Comparison of ENCODE assay signal across 8 mouse cellular contexts in genomic region chr17:7945117-7946052, GRCm38 (mm10). TPM values are rescaled to one million over a fixed set of nuclear protein-coding genes. Genes with fewer than 3 reads are reported as not detected.
DNase-seq lines count a peak whose midpoint lies in the region; ATAC-seq lines count a peak whose summit lies in the region.
"Not testable (repeated sequence)": the region's sequence is repeated elsewhere in the genome, so short reads cannot be mapped to it uniquely, and the experiment has no call there.

Rsph3a (plus strand) TSS chr17:7945614.

- H3K9me3 ChIP-seq in embryonic facial prominence, embryonic 10.5 days; intestine, embryonic 16.5 days (ENCODE audit: control insufficient read depth, low read length); midbrain, embryonic 10.5 days (replicated peaks): not testable (repeated sequence)

- peak within 1 kb of the TSS; percentile 64 for H3K9ac ChIP-seq in intestine, embryonic 16.5 days (ENCODE audit: low read depth, low read length)

- H3K36me3 ChIP-seq in embryonic facial prominence, embryonic 10.5 days (replicated peaks); intestine, embryonic 16.5 days (ENCODE audit: control insufficient read depth, insufficient read depth, low read length); midbrain, embryonic 10.5 days: not testable (repeated sequence)

- 4% methylated on average over 58 of the region's 58 CpGs for WGBS in embryonic facial prominence, embryonic 10.5 days
- 2% methylated on average over 58 of the region's 58 CpGs for WGBS in intestine, embryonic 16.5 days
- WGBS in midbrain, embryonic 10.5 days, result 4% methylated on average over 58 of the region's 58 CpGs

- peak within 1 kb of the TSS; percentile 85 for H3K27ac ChIP-seq in embryonic facial prominence, embryonic 10.5 days (replicated peaks)
- peak within 1 kb of the TSS; percentile 85 for H3K27ac ChIP-seq in intestine, embryonic 16.5 days (ENCODE audit: low read length)
- H3K27ac ChIP-seq in midbrain, embryonic 10.5 days (replicated peaks), result peak within 1 kb of the TSS; percentile 87

- H3K4me2 ChIP-seq in intestine, embryonic 16.5 days (ENCODE audit: low read depth, low read length), result peak within 1 kb of the TSS; percentile 66

- peak; percentile 91 for DNase-seq in adrenal gland, postnatal 10 days
- peak; percentile 95 for DNase-seq in embryonic facial prominence, embryonic 10.5 days (ENCODE audit: low spot score)
- DNase-seq in gonadal fat pad, adult 2 months (ENCODE audit: low read depth), result not testable (repeated sequence)
- peak; percentile 82 to 86 for DNase-seq in left cerebral cortex, postnatal 36 days (ENCODE audit: low spot score in 2 of 2)
- peak; percentile 93 for DNase-seq in midbrain, embryonic 10.5 days (ENCODE audit: low spot score)
- peak; percentile 77 to 82 for DNase-seq in right cerebral cortex, postnatal 36 days (ENCODE audit: low spot score in 2 of 2)
- peak; percentile 84 to 86 for DNase-seq in urinary bladder, postnatal 4 days (ENCODE audit: low spot score in 2 of 2)

- not testable (repeated sequence) for H3K4me1 ChIP-seq in embryonic facial prominence, embryonic 10.5 days; intestine, embryonic 16.5 days (ENCODE audit: control insufficient read depth, insufficient read depth, low read length); midbrain, embryonic 10.5 days

- H3K27me3 ChIP-seq in embryonic facial prominence, embryonic 10.5 days (replicated peaks; ENCODE audit: low read depth, poor library complexity, severe bottlenecking); intestine, embryonic 16.5 days (replicated peaks; ENCODE audit: control insufficient read depth, insufficient read depth, low read length); midbrain, embryonic 10.5 days (ENCODE audit: low read depth, poor library complexity, severe bottlenecking): not testable (repeated sequence)

- peak within 1 kb of the TSS; percentile 66 for H3K4me3 ChIP-seq in embryonic facial prominence, embryonic 10.5 days
- peak within 1 kb of the TSS; percentile 51 for H3K4me3 ChIP-seq in intestine, embryonic 16.5 days (ENCODE audit: low read length)
- peak within 1 kb of the TSS; percentile 63 for H3K4me3 ChIP-seq in midbrain, embryonic 10.5 days

- ATAC-seq in intestine, embryonic 16.5 days, result peak; percentile 99

- intact Hi-C loops in left cerebral cortex, postnatal 36 days (cut with DNase I), result not testable (repeated sequence)

RNA-seq across cellular contexts. Expression of gene Rsph3a, which starts in this region (rescaled TPM):
- total RNA-seq in adrenal gland, postnatal 10 days (2021), result 10 to 100 TPM; 43.0 to 43.9 TPM
- polyA plus RNA-seq in embryonic facial prominence, embryonic 10.5 days (2016; fragmentation: Nextera tagmentation; extraction: Ambion mirVana), result 53.6 and 54.1 TPM in 2 replicates
- 63.3 and 111 TPM in 2 replicates for polyA plus RNA-seq in gonadal fat pad, adult 2 months (2012; rRNA removed)
- 46.4 and 50.7 TPM in 2 replicates for polyA plus RNA-seq in intestine, embryonic 16.5 days (2015; fragmentation: Nextera tagmentation; extraction: Ambion mirVana)
- 10 to 100 TPM; 39.6 to 45.4 TPM for total RNA-seq in left cerebral cortex, postnatal 36 days (2021)
- 60.5 and 71.0 TPM in 2 replicates for polyA plus RNA-seq in midbrain, embryonic 10.5 days (2016; fragmentation: Nextera tagmentation; extraction: Ambion mirVana)
